Mouse (Mus musculus): Measurements from ENCODE around the gene Smtnl1. TPM values are rescaled to one million over a fixed set of nuclear protein-coding genes. Genes with fewer than 3 reads are reported as not detected.

Gene Smtnl1
- total and polyA plus RNA-seq, 3 experiments = not detected

- TF ChIP-seq NELFE (IDR thresholded peaks at IDR 0.05; ENCODE audit: low read depth, low read length) (peak; percentile 76), POLR2AphosphoS2 (IDR thresholded peaks at IDR 0.05; ENCODE audit: low read length) (peak; percentile 83), GABPA (IDR thresholded peaks at IDR 0.05; ENCODE audit: low read depth, low read length) (no peak)
These were observed 19.5 kb upstream of the Smtnl1 start (continued) for GRCm38 (mm10) chr2:84841905-84842304.

GRCm38 (mm10) chr2:84840748-84841563 is 18.5 kb upstream of the Smtnl1 start:
- TF ChIP-seq CHD1 (IDR thresholded peaks at IDR 0.05; ENCODE audit: low read depth, low read length) (peak; percentile 57; the same call in 1 of the 2 replicates), NELFE (IDR thresholded peaks at IDR 0.05; ENCODE audit: low read depth, low read length) (no peak), MYC (IDR thresholded peaks at IDR 0.05; ENCODE audit: low read depth, low read length) (0 out of 2 replicates have a peak, but pooled peaks have one; percentile 11)
- no peaks in the 10 kb centered on the region for H3K27me3 ChIP-seq (ENCODE audit: control insufficient read depth in 1 of 2, insufficient read depth in 2 of 2, low read length in 2 of 2)
- peaks cover 56% of the 10 kb centered on the region for H3K79me2 ChIP-seq (ENCODE audit: control insufficient read depth, insufficient read depth, low read length, poor library complexity)
- H3K4me3 ChIP-seq (ENCODE audit: control insufficient read depth in 1 of 2, insufficient read depth in 1 of 2, low read depth in 2 of 2, low read length in 2 of 2) = peak overlapping the region; percentile 78 to 96
- peaks cover 26 to 32% of the 10 kb centered on the region in 2 experiments for H3K4me1 ChIP-seq (ENCODE audit: control insufficient read depth in 1 of 2, insufficient read depth in 2 of 2, low read length in 2 of 2)
- H3K36me3 ChIP-seq (ENCODE audit: control insufficient read depth in 1 of 2, insufficient read depth in 2 of 2, low read length in 2 of 2) = peaks cover 6 to 40% of the 10 kb centered on the region in 2 experiments
- DNase-seq (ENCODE audit: low read depth, low spot score) = peak; percentile 68
- H3K9ac ChIP-seq (ENCODE audit: control insufficient read depth, low read depth, low read length, poor library complexity, severe bottlenecking) = peak overlapping the region; percentile 88
- H3K9me3 ChIP-seq (replicated peaks; ENCODE audit: insufficient read depth, low read length) = no peaks in the 10 kb centered on the region
- peak overlapping the region; percentile 91 for H3K27ac ChIP-seq (ENCODE audit: control insufficient read depth, low read depth, low read length)

GRCm38 (mm10) chr2:84840016-84840747 is 17.7 kb upstream of the Smtnl1 start:
- H3K4me1 ChIP-seq (ENCODE audit: control insufficient read depth in 1 of 2, insufficient read depth in 2 of 2, low read length in 2 of 2) = peaks cover 23 to 27% of the 10 kb centered on the region in 2 experiments
- H3K27ac ChIP-seq (ENCODE audit: control insufficient read depth, low read depth, low read length) = peak overlapping the region; percentile 91
- H3K79me2 ChIP-seq (ENCODE audit: control insufficient read depth, insufficient read depth, low read length, poor library complexity) = peaks cover 49% of the 10 kb centered on the region
- TF ChIP-seq MXI1 (IDR thresholded peaks at IDR 0.05; ENCODE audit: low read depth, low read length) (peak; percentile 93), POLR2A (IDR thresholded peaks at IDR 0.05; ENCODE audit: control insufficient read depth in 1 of 2, insufficient read depth in 1 of 2, low read depth in 1 of 2, low read length in 2 of 2, poor library complexity in 1 of 2) (peak; percentile 55 to 71), ZMIZ1 (IDR thresholded peaks at IDR 0.05; ENCODE audit: low read depth, low read length) (peak; percentile 12; the same call in 1 of the 2 replicates), UBTF (IDR thresholded peaks at IDR 0.05; ENCODE audit: borderline replicate concordance, insufficient read depth, low read depth, low read length) (peak; percentile 93; the same call in 1 of the 2 replicates), CTCF (IDR thresholded peaks at IDR 0.05 in 2 of 3, conservative IDR thresholded peaks at IDR 0.05 in 1 of 3; ENCODE audit: control insufficient read depth in 1 of 3, insufficient read depth in 1 of 3, low read depth in 2 of 3, low read length in 3 of 3, poor library complexity in 1 of 3, severe bottlenecking in 1 of 3) (peak in 1 of 3 experiments; percentile 24; a peak in 2 of 6 replicates), MAFK (IDR thresholded peaks at IDR 0.05; ENCODE audit: borderline replicate concordance, low read depth, low read length) (no peak), TCF12 (IDR thresholded peaks at IDR 0.05; ENCODE audit: low read depth, low read length) (peak; percentile 33), POLR2AphosphoS5 (IDR thresholded peaks at IDR 0.05; ENCODE audit: borderline replicate concordance, low read depth, low read length) (no peak), SMC3 (IDR thresholded peaks at IDR 0.05; ENCODE audit: low read depth, low read length) (no peak), SIN3A (IDR thresholded peaks at IDR 0.05; ENCODE audit: low read length) (peak; percentile 74; the same call in 1 of the 2 replicates), NRF1 (IDR thresholded peaks at IDR 0.05; ENCODE audit: insufficient read depth, low read depth, low read length, poor library complexity, severe bottlenecking) (no peak), USF1 (IDR thresholded peaks at IDR 0.05; ENCODE audit: low read depth, low read length) (peak; percentile 62), MYC (IDR thresholded peaks at IDR 0.05; ENCODE audit: low read depth, low read length) (peak; percentile 69; the same call in 1 of the 2 replicates), MAX (IDR thresholded peaks at IDR 0.05; ENCODE audit: low read length) (peak; percentile 88), POLR2AphosphoS2 (IDR thresholded peaks at IDR 0.05; ENCODE audit: low read length) (no peak), TBP (IDR thresholded peaks at IDR 0.05; ENCODE audit: low read depth, low read length) (peak; percentile 35; the same call in 1 of the 2 replicates), ETS1 (IDR thresholded peaks at IDR 0.05; ENCODE audit: low read depth, low read length) (0 out of 2 replicates have a peak, but pooled peaks have one; percentile 2), NELFE (IDR thresholded peaks at IDR 0.05; ENCODE audit: low read depth, low read length) (peak; percentile 54)
- peak overlapping the region; percentile 88 for H3K9ac ChIP-seq (ENCODE audit: control insufficient read depth, low read depth, low read length, poor library complexity, severe bottlenecking)
- peak overlapping the region; percentile 78 to 96 for H3K4me3 ChIP-seq (ENCODE audit: control insufficient read depth in 1 of 2, insufficient read depth in 1 of 2, low read depth in 2 of 2, low read length in 2 of 2)
- H3K27me3 ChIP-seq (ENCODE audit: control insufficient read depth in 1 of 2, insufficient read depth in 2 of 2, low read length in 2 of 2) = no peaks in the 10 kb centered on the region
- peaks cover 6 to 32% of the 10 kb centered on the region in 2 experiments for H3K36me3 ChIP-seq (ENCODE audit: control insufficient read depth in 1 of 2, insufficient read depth in 2 of 2, low read length in 2 of 2)
- peak; percentile 90 for DNase-seq (ENCODE audit: low read depth, low spot score)
- H3K9me3 ChIP-seq (replicated peaks; ENCODE audit: insufficient read depth, low read length) = no peaks in the 10 kb centered on the region

Data from MEL (cell line).